Mouse (Mus musculus) kidney, adult 9 months (tissue): ENCODE results near the gene Scn2b.
A peak's percentile ranks its signal among the peaks of the same experiment; 100 is the strongest.

Experiments
- DNase-seq: peaks from one replicate; pipeline ENCODE4 v3.0.0; 2022

Scn2b gene

DNA sequence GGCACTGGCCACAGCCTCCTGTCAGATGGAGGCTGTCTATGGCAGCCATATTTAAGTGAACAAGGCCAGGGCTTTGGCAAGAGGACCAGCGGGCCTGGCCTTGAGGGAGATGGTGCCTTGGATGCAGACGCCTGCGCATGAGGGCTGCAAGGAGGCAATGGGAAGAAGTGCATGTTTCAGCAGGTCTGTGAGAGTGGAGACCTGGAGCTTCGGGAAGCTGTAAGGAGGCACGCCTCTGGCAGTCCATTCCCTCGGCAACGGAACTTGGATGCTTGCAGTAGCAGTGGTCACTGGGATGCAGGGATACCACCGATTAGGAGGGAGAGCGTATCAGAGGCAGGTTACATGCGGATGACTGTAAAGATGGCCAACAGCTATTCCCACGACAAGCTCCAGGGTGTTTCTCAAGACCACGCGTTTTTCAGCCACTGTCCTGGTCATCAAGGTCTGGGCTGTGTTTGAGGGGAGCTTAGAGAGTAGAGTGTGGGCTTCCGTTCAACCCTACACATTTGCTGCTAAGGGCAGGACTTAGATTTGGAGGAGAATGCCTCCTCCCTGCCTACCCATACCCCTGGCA is 2.5 kb downstream of the Scn2b start:
- no peak for DNase-seq

DNA sequence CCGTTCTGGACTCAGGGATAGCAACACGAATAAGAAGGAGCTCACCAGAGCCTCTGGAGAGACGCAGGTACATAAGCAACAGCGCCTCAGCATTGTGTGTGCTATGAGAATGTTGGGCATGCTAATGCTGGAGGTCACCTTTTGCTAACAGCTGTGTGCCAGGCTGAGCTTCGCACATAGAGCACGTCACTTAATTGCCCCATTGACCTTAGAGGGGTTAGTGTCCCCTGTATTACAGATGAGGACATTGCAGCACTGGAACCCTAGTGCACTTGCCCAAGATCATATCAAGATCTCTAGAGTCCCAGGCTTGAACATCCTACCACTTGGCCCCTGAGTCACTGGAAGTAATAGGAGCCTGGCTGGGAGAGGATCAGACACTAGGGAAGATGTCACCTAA is 3.0 kb downstream of the Scn2b start:
- no peak for DNase-seq

DNA sequence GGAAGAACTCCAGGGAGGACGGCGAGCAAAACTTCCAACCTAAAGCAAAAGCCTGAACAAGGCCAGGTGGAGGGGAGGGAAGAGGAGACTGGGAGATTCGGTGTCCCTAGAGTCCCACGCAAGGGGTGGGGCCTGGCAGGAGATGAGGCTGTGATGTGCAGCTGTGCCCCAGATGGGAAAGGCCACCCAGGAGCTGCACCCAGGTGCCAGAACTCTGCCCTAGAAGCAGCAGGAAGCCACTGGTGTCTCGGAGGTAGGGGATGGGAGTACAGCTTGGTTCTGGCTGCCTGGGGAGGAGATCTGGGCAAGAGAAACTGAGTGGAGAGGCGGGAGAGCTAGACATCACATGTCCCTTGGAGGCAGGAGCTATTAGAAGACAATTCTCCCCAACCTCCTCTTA is 3.4 kb downstream of the Scn2b start:
- no peak for DNase-seq

DNA sequence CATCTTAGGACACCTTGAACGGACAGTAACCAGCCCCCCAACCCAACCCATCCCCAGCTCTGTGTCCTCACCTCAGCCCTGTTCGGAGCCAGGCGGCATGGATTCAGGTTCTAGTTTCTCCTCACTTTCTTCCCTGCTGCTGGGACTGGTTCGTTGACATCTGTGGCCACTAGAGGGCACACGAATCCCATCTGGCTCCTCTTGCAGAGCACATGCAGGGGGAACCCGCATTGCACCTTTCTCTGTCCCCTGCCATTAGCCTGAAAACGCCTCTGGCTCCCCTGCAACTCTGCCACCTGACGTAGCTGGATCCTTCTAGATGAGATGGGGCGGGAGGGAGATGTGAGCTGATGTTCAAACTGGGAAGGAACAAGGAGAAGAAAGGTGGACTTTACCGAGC is 4.2 kb downstream of the Scn2b start:
- peak; percentile 79 for DNase-seq

DNA sequence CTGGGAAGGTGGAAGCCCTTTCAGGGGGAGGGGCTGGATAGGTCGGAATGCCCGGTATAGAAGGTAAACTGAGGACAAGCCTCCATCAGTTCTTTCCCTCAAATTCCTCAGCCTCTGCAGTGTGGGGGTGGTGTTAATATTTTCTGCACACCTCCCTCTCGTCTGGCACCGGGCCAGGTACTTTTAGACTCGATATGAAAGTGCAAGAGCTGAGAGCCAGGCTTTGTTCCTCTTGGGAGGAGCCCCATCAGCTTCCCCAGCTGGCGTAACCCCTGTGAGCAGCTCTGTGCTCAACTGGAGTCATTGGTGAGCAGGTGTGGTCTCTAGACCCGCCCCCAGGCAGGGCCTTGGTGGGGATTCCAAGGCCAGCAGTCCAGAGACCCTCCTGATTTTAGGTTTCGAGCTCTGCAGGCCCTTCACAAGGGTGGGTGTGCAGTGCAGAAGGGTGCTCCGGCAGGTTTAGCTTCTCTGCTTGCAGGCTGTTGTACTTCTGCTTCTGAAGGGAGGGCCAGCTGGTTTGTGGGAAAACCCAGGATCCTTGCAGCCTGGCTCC is 4.7 kb downstream of the Scn2b start:
- DNase-seq, result no peak

DNA sequence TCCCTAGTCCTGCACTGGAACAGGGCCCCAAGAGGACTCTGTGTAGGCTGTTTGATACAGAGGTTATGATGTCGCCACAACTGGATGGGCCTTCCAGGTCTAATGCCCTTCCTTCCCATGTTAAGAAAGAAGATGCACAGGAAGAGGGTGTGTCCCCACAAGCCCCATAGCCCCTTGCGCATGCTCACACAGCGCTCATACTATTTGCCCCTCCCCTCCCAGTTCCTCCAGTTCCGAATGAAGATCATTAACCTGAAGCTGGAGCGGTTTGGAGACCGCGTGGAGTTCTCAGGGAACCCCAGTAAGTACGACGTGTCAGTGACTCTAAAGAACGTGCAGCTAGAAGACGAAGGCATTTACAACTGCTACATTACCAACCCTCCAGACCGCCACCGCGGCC is 7.6 kb downstream of the Scn2b start:
- DNase-seq, result no peak

DNA sequence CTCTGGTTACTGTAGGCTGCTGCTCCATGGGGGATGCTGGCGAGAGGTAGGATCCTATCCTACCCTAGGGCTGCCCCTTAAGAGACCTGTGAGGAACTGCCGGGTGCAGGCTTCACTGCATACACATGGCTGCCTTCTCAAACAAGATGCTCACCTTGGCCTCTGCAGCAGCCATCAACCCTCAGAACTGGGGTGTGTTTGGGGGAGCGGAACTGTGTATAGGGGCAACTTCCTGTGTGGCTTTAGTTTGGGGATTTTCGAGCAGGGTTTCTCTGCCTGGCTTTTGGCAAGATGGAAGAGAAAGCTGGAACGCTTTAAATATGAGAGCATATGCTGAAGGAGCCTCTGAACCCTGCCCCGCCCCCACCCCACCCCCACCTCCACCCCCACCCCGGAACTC is 9.4 kb downstream of the Scn2b start:
- no peak for DNase-seq

DNA sequence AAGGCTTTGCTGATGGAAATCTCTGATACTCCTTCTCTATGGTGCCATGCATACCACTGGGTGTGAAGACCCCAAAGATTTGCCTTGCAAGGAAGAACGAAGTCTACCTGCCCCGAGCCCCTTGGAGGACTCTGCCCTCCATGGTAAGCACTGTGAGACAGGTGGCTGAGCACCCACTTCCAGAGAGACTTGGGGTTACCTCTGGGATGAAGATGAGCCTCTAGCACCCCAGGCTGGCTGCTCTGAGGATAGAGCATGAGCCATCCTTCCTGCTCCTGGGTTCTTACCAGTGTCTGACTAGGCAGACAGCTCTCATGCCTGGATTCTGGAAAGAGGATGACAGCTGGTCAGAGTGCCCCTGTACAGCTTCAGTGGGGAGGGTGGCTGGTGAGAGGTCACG is 12.5 kb downstream of the Scn2b start:
- DNase-seq, result no peak

DNA sequence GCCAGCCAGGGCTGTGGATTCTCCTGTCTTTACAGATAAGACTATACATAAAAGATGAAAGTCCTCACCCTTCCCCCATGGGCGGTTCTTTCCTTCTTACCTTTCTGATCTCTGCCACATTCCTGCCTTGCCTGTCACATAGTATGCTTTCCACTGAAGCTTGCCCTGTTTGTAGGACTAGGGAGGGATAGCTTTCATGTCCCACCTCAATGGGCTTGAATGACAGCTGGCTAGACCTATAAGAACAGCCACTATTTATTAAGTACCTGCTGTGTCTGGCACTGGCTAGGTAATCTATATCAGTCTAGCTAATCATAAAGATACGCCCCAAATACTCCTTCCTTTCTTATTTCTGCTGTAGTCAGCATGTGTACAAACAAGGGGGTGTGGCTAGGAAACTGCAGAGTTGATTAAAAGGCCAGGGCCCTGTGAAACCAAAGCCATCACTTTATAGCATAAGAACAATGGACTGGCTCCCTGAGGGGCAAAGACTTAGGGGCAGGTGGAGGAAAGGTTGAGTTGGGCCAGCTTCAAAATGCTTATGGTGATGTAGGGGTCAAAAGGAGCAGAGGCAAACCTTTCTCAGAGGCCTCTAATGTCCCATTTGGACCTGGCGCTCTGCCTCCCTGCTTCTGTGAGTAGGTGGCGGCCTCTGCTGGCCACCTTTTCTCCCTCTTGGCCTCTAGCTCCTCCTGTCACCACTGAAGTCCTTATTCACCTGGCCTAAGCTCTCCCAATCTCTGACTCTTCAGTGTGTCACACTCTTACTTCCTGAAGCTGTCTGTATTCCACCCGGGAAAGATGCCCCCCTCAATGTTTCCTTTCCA is 16.1 kb downstream of the Scn2b start:
- peak; percentile 76 for DNase-seq

DNA sequence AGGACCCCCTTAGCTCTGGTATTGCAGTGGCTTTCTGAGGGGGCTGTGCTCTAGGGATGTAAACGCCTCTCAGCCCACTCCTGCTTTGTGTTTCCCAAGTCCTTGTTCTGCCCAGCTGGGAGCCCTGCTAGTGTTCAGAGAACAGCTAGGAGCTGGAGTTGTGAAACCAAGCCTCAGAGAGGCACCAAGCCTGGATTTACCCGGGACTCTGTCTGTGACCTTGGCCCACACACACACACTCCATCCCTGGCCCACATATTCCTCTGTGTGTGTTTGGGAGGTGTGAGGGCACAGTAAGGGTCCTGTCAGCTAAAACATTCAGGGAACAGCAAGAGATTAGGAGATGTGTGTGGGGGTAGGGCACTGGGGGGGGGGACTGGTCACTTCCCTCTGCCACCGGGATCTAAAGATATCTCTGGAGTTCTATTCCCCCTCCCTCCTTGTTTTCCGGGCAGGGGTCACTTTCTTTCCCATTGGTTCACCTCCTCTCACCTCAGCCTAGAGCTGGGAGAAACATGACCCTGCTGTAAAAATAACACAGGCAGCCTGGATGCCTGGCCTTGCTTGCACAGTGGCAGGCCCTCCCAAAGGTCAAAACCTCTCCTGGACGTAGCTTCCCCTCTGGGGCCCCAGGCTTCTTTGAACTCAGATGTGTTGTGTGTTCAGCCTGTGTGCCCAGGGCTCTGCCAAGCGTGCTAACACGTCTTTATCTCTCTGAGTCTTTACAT is 19.0 kb downstream of the Scn2b start:
- no peak for DNase-seq

DNA sequence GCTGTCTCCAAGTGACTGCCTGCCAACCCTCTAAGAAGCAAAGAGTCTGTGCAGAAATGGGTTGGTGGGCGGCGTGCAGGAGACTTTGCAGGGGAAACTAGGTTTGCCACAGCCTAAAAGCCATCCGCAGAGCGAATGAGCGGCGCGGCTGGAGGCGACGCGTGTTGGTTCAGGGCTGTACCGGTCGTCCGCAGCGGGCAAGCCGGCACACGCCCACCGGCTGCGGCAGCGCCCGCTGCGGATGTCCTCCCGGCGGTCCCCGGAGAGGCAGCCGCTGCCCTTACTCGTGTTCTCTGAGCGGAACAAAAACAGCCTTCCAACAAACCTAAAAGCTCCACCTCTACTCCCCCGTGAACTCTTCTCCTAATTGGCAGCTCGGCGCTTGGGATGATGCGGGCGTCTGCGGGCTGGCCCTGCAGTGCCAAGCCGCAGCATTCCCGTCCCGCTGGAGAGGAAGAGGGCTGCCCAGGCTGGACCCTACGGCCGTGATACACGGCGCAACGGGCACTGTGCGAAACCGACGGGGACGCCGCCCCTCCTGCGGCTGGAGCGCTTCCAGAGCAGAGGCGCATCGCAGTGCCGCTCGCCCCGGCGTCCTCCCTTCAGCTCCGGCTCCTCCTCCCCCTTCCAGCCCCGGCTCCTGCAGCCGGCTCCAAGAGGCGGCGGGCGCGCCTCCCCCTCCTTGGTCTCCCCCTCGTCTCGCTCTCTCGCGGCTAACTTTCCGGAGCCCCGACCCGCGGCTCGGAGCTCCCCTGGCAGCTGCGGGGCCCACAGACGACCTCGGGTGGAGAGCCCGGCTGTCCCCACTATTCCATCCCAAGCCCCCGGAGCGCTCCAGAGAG is 20.8 kb downstream of the Scn2b start, which contains the start of gene Scn4b:
TSS of gene Scn4b (plus strand) at position 205 of the 842 bp plus-strand sequence.
- DNase-seq, result no peak

DNA sequence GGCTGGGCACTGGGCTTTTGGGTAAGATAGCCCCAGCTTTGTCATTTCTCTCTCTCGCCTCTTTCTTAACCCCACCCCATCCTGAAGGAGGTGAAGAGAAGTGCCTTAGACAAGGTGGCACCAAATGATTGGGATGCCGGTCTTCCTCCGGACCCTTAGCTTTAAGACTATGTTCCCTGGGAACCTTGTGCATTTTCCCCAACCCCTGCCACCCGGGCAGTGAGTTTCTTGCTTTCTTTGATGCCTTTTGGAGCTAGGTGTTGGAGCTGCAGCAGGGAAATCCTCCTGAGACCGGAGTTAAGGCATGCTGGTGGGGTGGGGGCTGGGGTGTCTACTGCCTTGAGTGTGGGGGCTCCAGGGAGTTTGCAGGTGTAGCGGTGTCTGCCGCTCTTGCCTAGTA is 21.5 kb downstream of the Scn2b start:
- no peak for DNase-seq

DNA sequence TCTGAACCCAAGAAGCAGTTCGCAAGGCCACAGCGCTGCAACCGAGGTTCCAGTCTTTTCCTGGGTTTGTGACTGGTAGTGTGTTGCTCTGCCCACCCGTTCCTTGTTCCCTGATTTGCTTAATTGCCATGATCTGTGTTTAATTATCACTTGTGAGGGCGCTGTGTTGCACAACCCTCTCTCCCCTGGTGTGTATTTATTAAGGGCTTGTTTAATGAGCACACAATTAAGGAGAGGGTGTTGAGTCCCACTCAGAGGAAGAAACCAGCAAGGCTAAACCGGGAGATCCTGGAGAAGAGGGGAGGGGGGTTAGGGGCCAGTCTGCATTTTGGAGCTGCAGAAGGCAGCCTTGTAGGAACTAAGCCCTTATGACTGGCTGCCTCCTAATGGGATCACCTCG is 23.4 kb downstream of the Scn2b start:
- no peak for DNase-seq

DNA sequence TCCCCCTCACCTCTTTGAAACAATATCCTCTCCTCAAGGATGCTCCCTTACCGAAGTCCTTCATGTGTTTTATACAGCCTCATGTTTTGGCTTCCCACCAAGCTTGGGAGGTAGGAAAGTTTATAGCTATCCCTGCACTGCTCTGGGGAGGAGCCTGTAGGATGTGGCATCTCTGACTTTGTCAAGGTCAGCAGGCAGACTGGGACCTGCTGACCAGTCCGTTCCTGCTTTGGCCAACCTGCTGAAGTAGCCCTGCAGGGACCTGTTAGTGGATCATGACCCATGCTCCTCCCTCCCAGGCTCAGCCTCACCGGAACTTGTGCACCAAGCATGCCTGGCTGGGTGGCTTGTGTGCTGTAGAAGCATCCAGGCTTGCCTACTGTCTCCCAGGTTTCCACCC is 25.1 kb downstream of the Scn2b start:
- DNase-seq, result peak; percentile 73

DNA sequence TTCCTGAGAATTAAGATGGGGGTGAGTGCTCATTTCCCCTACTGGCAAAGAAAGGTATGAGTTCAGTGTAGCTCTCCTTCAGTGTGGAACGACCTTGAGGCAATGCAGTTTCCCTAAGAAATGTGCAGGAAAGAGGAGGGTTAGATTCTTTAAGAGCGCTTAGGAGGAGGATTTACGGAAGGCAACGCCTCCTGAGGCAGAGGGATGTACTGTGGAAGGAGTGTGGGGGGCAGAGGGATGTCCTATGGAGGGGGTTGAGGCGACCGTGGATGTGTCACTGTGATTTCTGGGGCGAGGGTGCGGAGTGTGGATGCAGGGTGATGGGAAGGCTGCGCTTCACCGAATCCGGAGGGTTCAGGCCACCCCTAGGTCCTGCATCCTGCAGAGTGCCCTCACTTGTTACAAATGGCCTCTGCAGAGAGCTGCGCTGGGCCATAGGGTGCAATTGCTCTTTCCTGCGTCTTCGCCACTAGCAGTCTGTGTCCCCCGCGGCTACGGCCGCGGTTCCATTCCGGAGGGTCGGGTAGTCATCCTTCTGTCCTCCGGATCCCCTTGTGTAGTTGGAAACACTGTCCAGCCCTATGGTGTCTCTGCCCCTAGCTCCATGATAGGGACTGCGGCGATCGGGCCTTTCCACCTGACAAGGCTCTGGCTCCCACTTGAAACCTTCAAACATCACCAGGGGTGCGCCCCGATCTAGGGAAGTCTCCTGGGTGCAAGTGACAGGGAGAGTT is 28.1 kb downstream of the Scn2b start:
- DNase-seq, result peak; percentile 21

DNA sequence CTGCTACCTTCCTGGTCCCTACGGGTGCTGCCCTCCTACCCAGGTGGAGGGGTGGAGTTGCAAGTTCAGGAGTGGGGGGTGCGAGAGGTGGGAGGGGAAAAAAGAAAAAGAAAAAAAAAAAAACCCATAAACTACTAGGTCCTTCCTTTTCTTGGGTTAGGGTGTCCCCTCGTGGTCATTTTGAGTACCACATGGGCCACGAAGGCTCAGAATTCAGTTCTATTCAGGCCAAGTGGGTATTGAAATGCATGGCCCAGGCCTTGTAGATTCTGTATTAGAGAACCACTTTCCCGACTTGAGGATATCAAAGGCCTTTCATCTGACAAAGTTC is 28.6 kb downstream of the Scn2b start:
- DNase-seq, result peak; percentile 81

DNA sequence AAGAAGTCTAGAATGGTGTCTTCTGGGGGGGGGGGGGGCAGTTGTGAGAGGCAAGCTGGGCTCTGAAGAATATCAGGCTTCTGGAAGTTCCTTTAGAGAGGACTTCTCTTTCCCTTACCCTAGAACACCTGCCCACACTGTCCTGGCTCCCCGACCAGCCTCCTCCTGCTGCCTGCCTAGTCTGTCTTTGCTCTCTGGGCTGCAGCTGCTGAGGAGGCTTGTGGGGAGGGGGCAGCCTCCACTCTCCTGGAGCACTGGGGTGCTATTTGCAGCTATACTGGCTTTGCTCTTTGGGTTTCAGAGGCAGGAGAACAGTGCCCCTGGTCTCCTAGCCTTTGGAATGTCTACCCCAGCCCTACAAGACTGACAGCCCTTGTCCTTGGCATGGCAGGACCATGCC is 33.4 kb downstream of the Scn2b start:
- DNase-seq, result no peak

DNA sequence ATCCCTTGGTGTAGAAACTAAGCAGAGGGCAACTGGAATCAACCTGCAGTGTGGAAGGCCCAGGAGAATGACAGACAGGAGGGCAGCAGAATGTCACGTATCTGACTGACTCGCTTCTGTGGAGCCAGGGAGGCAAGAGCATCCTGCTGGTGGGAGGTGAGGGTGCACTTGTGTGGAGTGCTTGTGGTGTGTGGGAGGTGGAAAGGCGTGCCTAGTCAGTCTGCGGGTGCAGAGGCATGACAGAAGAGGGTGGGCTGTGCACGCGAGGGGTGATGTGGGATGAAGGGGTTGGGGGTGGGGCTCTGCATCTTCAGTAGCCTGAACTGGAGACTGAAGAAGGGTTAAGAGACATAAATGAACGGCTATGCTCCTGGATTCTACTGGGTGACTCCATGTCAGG is 35.8 kb downstream of the Scn2b start:
- no peak for DNase-seq

DNA sequence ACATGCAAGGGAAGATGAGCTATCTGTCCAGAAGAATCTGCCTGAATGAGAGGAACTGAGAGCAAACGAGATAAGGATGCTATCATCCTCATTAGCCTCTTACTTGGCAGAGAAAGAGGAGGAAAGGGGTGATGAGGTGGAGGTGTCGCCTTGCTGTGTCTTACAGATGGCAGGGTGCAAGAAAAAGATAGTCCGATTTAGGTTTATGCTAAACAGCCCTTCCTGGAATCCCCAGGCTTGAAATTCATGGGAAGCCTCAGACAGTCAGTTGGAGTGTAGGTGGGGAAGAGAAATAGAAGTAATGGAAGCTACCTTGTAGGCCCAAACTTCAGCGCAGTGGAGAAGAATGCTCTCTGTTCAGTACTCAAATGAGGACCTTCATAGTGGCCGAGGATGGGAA is 50.3 kb downstream of the Scn2b start:
- no peak for DNase-seq

DNA sequence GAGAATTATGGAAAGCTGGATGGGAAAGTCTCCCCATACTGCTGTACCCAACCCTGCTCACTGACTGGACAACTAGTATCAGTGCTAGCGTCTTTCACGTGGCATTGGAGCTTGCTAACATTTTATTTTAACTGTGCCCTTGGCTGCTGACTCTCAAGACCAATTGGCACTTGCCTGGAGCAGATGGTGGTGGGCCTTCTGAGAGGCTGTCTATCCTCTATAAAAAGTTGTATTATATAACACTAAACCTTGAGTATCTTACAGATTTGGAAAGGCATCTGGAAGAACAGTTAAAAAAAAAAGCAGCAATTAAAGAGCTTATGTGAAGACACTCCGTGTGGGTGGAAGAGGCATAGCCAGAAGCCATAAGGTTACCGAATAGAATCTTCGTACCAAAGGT is 52.6 kb downstream of the Scn2b start:
- DNase-seq, result no peak

DNA sequence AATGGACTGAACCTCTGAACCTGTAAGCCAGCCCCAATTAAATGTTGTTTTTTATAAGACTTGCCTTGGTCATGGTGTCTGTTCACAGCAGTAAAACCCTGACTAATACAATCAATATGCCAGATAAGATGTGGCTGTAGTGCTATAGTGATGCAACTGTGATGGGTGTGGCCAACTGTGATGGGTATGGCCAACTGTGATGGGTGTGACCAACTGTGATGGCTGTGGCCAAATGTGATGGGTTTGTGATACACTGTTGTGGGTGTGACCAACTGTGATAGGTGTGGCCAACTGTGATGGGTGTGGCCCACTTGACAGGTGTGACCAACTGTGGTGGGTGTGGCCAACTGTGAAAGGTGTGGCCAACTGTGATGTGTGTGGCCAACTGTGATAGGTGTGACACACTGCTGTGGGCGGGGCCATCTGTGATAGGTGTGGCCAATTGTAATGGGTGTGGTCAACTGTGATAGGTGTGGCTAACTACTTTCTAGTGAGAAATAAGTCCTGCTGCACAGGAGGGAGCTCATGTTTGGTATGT is 53.6 kb downstream of the Scn2b start:
- no peak for DNase-seq

DNA sequence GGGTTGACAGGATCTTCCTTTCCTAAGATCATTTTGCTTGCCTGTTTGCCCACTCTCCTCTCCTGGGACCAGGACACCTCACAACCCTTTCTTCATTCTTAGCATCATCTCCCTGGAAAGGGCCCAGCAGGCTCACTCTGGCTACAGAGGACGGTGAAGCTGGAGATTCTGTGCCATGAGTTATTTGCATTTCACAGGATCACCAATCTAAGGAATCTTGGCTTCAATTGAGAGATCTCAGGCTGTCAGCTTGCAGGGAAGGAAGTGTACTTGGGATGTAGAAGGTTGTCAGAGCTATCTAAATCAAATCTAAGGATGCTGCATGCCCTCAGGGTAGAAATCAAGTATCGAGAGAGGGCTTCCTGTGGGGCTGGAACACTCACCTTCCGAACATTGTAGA is 55.9 kb downstream of the Scn2b start:
- no peak for DNase-seq
